Mouse (Mus musculus) A20 (cell line): ENCODE data around the gene Klhdc7b.

Experiments used
- DNase-seq: peaks from one replicate; pipeline ENCODE4 v3.0.0-alpha.2; 2011; ENCODE audit warnings: low read depth, low spot score

Gene Klhdc7b

GRCm38 (mm10) chr15:89428136-89428790 lies 43.5 kb downstream of the Klhdc7b start:
- DNase-seq: no peak

- DNase-seq: no peak
Measured at GRCm38 (mm10) chr15:89428821-89429351, 44.2 kb downstream of the Klhdc7b start.

- DNase-seq: peak; percentile 97
Measured at GRCm38 (mm10) chr15:89429352-89430221, 44.9 kb downstream of the Klhdc7b start, which contains the start of the genes C730034F03Rik, Gm44502 and Chkb. Gene C730034F03Rik, plus strand, starts transcription at chr15:89429589. Gene Gm44502, minus strand, starts transcription at chr15:89429696. Gene Chkb, minus strand, starts transcription at chr15:89429908.

- DNase-seq: peak; percentile 78
Measured at GRCm38 (mm10) chr15:89430341-89430740, 45.6 kb downstream of the Klhdc7b start.

GRCm38 (mm10) chr15:89430771-89431170 lies 46.1 kb downstream of the Klhdc7b start:
- peak; percentile 63 for DNase-seq

GRCm38 (mm10) chr15:89431271-89431670 lies 46.6 kb downstream of the Klhdc7b start:
- DNase-seq: no peak

GRCm38 (mm10) chr15:89431806-89432205 lies 47.1 kb downstream of the Klhdc7b start:
- DNase-seq: no peak

- no peak for DNase-seq
Measured at GRCm38 (mm10) chr15:89432946-89433345, 48.2 kb downstream of the Klhdc7b start.

- no peak for DNase-seq
Measured at GRCm38 (mm10) chr15:89434136-89434535, 49.4 kb downstream of the Klhdc7b start.

GRCm38 (mm10) chr15:89435878-89436277 lies 51.2 kb downstream of the Klhdc7b start:
- DNase-seq: no peak
